Mouse (Mus musculus): ENCODE measurements around the gene Rasl12.

GRCm38 (mm10) chr9:65444692-65445091 lies 46.4 kb downstream of the Rasl12 start:
- TF ChIP-seq CTCF (IDR thresholded peaks at IDR 0.05; ENCODE audit: low read depth) (no peak), EP300 (IDR thresholded peaks at IDR 0.05; ENCODE audit: low read depth) (no peak)
